Mouse (Mus musculus) neural tube, embryonic 14.5 days (tissue): ENCODE data around the gene Amy2a5. TPM values are rescaled to one million over a fixed set of nuclear protein-coding genes. Genes with fewer than 3 reads are reported as not detected.
"Not testable (repeated sequence)": the region's sequence is repeated elsewhere in the genome, so short reads cannot be mapped to it uniquely, and the experiment has no call there.

Source experiments
- ATAC-seq: fragments of 200-750 bp; cut with Nextera tagmentation; 2 replicates; pipeline ENCODE4 v1.8.0; 2017; ENCODE audit warnings: low read depth, mild to moderate bottlenecking, moderate TSS enrichment, moderate library complexity
- H3K27ac ChIP-seq: fragments of 300-500 bp; sonication (generic); 2 replicates; pipeline ENCODE4 v1.5.1; 2014; ENCODE audit warnings: low read depth, mild to moderate bottlenecking, control low read depth, low read length, moderate library complexity, mixed read lengths
- H3K27me3 ChIP-seq: fragments of 300-500 bp; sonication (generic); 2 replicates; pipeline ENCODE4 v1.6.1; 2014; ENCODE audit warnings: low read length; ENCODE audit not compliant: control insufficient read depth, insufficient read depth
- H3K36me3 ChIP-seq: fragments of 300-500 bp; sonication (generic); 2 replicates; pipeline ENCODE4 v1.6.1; 2014; ENCODE audit warnings: low read length, mixed read lengths; ENCODE audit not compliant: control insufficient read depth, insufficient read depth
- H3K4me1 ChIP-seq: fragments of 300-500 bp; sonication (generic); 2 replicates; pipeline ENCODE4 v1.6.1; 2014; ENCODE audit warnings: low read length; ENCODE audit not compliant: control insufficient read depth, insufficient read depth
- H3K4me2 ChIP-seq: fragments of 300-500 bp; sonication (generic); 2 replicates; pipeline ENCODE4 v1.6.1; 2014; ENCODE audit warnings: mild to moderate bottlenecking, low read depth, low read length, control low read depth
- H3K4me3 ChIP-seq: fragments of 300-500 bp; sonication (generic); 2 replicates; pipeline ENCODE4 v1.5.1; 2014; ENCODE audit warnings: low read depth, low read length, control low read depth, mixed read lengths
- H3K9ac ChIP-seq: fragments of 300-500 bp; sonication (generic); replicated peaks from 2 replicates; pipeline ENCODE4 v1.6.1; 2014; ENCODE audit warnings: low read depth, mild to moderate bottlenecking, control low read depth, low read length, mixed read lengths
- H3K9me3 ChIP-seq: fragments of 300-500 bp; sonication (generic); 2 replicates; pipeline ENCODE4 v1.6.1; 2016; ENCODE audit warnings: low read length; ENCODE audit not compliant: control insufficient read depth
- WGBS: fragments of 180-500 bp; shearing (Covaris S2); extraction: QIAGEN DNeasy Blood & Tissue Kit; methylation state at CpG from one replicate; pipeline ENCODE4 v1.1.7; 2014; 5-methylcytosine and 5-hydroxymethylcytosine counted together
- polyA plus RNA-seq: library from polyadenylated mRNA; unstranded; fragments of >200 nt; fragmentation: Nextera tagmentation; extraction: Ambion mirVana; gene quantifications from 2 replicates; pipeline ENCODE4 v1.2.1, GENCODE M21; 2014

Amy2a5 gene
- 0.08 TPM in 1 of 2 replicates, not detected in the other for polyA plus RNA-seq

GRCm38 (mm10) chr3:113258737-113259136 lies at the start of gene Amy2a5:
Gene Amy2a5, minus strand, starts transcription at chr3:113258837.
- H3K9me3 ChIP-seq, H3K36me3 ChIP-seq, H3K27ac ChIP-seq, H3K4me3 ChIP-seq, ATAC-seq, H3K4me1 ChIP-seq, H3K27me3 ChIP-seq, H3K4me2 ChIP-seq, H3K9ac ChIP-seq: not testable (repeated sequence)
- no CpG with 5 or more reads among the region's 4 CpGs for WGBS

- H3K9ac ChIP-seq, H3K4me3 ChIP-seq, H3K27me3 ChIP-seq, H3K4me1 ChIP-seq, H3K9me3 ChIP-seq, H3K36me3 ChIP-seq, H3K4me2 ChIP-seq, ATAC-seq, H3K27ac ChIP-seq: not testable (repeated sequence)
- WGBS, result no CpG with 5 or more reads among the region's 4 CpGs
Measured at GRCm38 (mm10) chr3:113291349-113291748, 32.7 kb upstream of the Amy2a5 start, which contains the start of gene Amy2a4. Gene Amy2a4, minus strand, starts transcription at chr3:113291449.

GRCm38 (mm10) chr3:113280285-113280684 lies 21.6 kb upstream of the Amy2a5 start:
- not testable (repeated sequence) for H3K4me1 ChIP-seq, H3K9ac ChIP-seq, H3K9me3 ChIP-seq, H3K27ac ChIP-seq, H3K4me3 ChIP-seq, H3K36me3 ChIP-seq, H3K27me3 ChIP-seq, ATAC-seq, H3K4me2 ChIP-seq

DNA sequence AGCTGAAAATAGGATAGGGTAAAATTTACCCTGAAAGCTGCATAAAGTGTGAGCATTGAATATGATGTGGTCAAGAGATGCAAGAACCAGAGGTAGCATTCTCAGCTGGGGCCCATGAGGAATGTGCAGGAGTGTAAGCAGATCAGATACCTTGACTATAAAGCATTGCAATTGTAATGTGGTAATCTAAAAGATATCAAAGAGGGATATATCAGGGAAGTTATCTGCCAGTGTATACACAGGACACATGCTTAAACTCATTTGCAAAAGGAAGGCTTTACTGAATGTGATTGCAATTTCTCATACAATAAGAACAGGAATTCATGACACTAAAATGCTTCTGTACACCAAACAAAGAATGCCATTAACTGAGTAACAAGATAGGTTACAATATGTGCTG lies 20.9 kb upstream of the Amy2a5 start:
- H3K4me3 ChIP-seq, H3K4me2 ChIP-seq, H3K9ac ChIP-seq, H3K27me3 ChIP-seq, H3K27ac ChIP-seq, H3K4me1 ChIP-seq, ATAC-seq, H3K9me3 ChIP-seq, H3K36me3 ChIP-seq: not testable (repeated sequence)

DNA sequence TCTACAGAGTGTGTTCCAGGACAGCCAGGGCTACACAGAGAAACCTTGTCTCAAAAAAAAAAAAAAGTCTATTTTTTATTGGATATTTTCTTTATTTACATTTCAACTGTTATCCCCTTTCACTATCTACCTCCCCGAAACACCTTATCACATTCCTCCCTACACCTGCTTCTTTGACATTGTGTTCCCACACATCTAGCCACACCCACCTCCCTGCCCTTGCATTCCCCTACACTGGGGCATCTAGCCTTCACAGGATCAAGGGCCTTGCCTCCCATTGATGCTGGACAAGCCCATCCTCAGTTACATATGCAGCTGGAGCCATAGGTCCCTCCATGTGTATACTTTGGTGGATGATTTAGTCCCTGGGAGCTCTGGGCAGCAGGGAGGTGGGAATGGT lies 31.5 kb downstream of the Amy2a5 start:
- Histone ChIP-seq H3K9me3 (no peaks in the 10 kb centered on the region), H3K4me3 (no peak overlapping the region), H3K4me2 (no peak overlapping the region), H3K36me3 (no peaks in the 10 kb centered on the region), H3K27me3 (no peaks in the 10 kb centered on the region), H3K9ac (no peak overlapping the region), H3K27ac (no peak overlapping the region), H3K4me1 (no peaks in the 10 kb centered on the region)
- 97% methylated on average over 1 of the region's 1 CpGs for WGBS
- no peak for ATAC-seq

Other genes with a start within 250 kb of the Amy2a5 start
- not detected in 2 replicates for gene Amy2a4, start 32.6 kb upstream of the Amy2a5 start, polyA plus RNA-seq
- gene Amy2a3, start 65.2 kb upstream of the Amy2a5 start, polyA plus RNA-seq, result not detected in 2 replicates
- gene Amy2a2, start 97.8 kb upstream of the Amy2a5 start, polyA plus RNA-seq, result not detected in 2 replicates